Mouse (Mus musculus) frontal cortex, adult 2 months (tissue): ENCODE measurements at regions not wholly inside any gene's neighbourhood (a gene's known extent, or its start where the extent isn't known, plus 50 kb on each side); places are given as distances from the start of the nearest gene placed in this dataset.

ENCODE experiments used
- DNase-seq, 2 experiments: peaks; one replicate each; pipeline ENCODE4 v3.0.0; 2022; ENCODE audit warnings: low spot score in 1 of 2; ENCODE audit errors: extremely low spot score in 1 of 2

DNA sequence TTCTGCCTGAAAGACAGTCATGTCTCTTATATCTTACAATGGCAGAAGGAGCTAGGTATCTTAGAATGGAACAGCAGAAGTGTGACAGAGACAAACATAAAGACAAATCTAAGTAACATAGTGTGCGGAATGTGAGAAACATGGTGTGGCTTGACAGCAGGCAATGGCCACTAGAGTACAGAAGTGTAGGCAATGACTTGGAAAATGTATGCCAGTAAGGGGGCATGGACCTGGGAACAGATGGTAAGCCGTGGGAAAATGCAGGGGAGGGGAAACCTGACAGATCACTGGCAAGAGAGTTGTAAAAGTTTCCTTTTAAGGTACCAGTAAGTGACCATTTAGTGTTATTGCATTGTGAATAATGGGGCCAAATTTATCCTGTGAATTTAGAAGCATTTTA, 1238.0 kb upstream of the Slc7a12 start:
- DNase-seq: peak; percentile 63 to 74

DNA sequence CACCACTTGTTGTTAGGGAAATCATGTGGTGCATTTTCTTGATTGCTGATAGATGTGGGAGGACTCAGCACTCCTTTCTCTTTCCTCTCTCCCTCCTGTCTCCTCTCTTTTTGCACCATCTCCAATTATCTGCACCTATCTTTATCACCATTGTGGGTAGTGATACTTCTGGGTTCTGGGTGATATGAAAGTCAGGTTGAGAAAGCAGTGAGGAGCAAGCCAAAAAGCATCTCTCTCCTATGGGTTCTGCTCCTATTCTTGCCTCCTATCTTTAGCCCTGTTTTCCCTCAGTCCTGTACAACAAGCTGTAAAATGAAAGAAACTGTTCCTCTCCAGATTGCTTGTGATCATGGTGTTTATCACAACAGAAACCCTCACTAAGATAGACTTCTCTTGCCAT, 1233.0 kb upstream of the Slc7a12 start:
- DNase-seq: peak in 1 of 2 experiments; percentile 20

GRCm38 (mm10) chr3:13248789-13249188, 1231.7 kb upstream of the Slc7a12 start:
- DNase-seq: peak; percentile 37 to 38

DNA sequence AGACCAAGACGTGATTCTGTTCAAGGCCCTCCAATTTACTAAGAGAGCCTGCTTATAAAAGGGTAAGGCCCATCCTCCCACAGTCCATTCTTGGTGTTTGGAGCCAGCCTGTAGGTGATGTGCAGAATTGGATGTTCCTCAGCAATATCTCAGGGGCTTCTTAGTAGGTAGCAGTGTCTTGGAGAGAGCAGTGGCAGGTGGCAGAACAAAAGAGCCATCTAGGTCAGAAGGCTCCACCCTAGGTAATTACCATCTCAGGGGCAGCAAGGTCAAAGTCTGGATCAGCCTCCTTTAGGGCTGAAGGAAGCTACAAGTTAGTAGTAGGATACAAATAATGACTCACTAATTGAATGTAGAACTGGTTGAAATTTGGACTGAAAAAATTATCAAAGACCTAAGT, 1229.8 kb upstream of the Slc7a12 start:
- no peak for DNase-seq

DNA sequence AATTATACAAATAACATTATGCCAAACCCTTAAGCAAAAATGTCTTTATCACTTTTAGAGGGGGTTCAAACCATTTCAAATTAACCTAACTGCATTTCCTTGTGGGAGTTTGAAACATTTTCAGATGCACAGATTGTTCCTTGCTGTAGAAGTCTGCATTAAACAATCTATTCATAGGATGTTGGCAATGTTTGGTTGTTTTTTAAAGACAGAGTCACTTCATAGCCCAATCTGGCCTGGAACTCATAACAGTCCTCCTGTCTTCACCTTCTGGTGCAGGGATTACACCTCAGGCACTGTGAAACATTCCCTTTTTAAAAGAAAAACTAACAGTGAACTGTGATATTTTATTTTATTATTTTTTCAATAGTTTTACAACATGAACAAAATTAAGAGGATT, 1226.4 kb upstream of the Slc7a12 start:
- peak; percentile 49 to 52 for DNase-seq
